Mouse (Mus musculus) kidney, adult 2 months (tissue): ENCODE measurements around the gene Ascc1. TPM values are rescaled to one million over a fixed set of nuclear protein-coding genes. Genes with fewer than 3 reads are reported as not detected.
A peak's percentile ranks its signal among the peaks of the same experiment; 100 is the strongest.

Experiments used
- DNase-seq: peaks from one replicate; pipeline ENCODE4 v3.0.0; 2021
- H3K27ac ChIP-seq: fragments of 200-500 bp; 2 replicates; pipeline ENCODE4 v1.5.1; 2012; ENCODE audit warnings: low read depth, low read length, control low read depth, inconsistent platforms; ENCODE audit not compliant: insufficient read depth
- H3K27me3 ChIP-seq: fragments of 200-500 bp; replicated peaks from 2 replicates; pipeline ENCODE4 v1.6.1; 2012; ENCODE audit warnings: mild to moderate bottlenecking, moderate library complexity, low read length, inconsistent platforms; ENCODE audit not compliant: control insufficient read depth, insufficient read depth
- H3K36me3 ChIP-seq: fragments of 200-500 bp; 2 replicates; pipeline ENCODE4 v1.6.1; 2012; ENCODE audit warnings: mild to moderate bottlenecking, moderate library complexity, low read length, inconsistent platforms; ENCODE audit not compliant: control insufficient read depth, insufficient read depth
- H3K4me1 ChIP-seq: fragments of 200-500 bp; 2 replicates; pipeline ENCODE4 v1.6.1; 2011; ENCODE audit warnings: low read length; ENCODE audit not compliant: control insufficient read depth, insufficient read depth
- H3K4me3 ChIP-seq: fragments of 200-500 bp; 2 replicates; pipeline ENCODE4 v1.5.1; 2011; ENCODE audit warnings: mild to moderate bottlenecking, low read depth, low read length, control low read depth; ENCODE audit not compliant: insufficient read depth
- CTCF ChIP-seq: fragments of 200-500 bp; conservative IDR thresholded peaks from 2 replicates; pipeline ENCODE4 v1.5.1; 2011; ENCODE audit warnings: low read depth, mild to moderate bottlenecking, control low read depth, low read length, moderate library complexity, mixed read lengths; ENCODE audit not compliant: insufficient read depth, insufficient read length
- POLR2A ChIP-seq: fragments of 200-500 bp; IDR thresholded peaks from one replicate; pipeline ENCODE4 v1.6.1; 2011; ENCODE audit warnings: low read depth, low read length, control low read depth
- WGBS: fragments of 180-500 bp; shearing (Covaris S2); methylation state at CpG from one replicate; pipeline ENCODE4 v1.1.7; 2018; 5-methylcytosine and 5-hydroxymethylcytosine counted together
- polyA plus RNA-seq: library from polyadenylated mRNA; depleted of rRNA; stranded (reverse); fragments of >200 nt; gene quantifications from 2 replicates; pipeline ENCODE4 v1.2.3, GENCODE M21; 2012

Gene Ascc1
- polyA plus RNA-seq, 1 experiment: 132 TPM

DNA sequence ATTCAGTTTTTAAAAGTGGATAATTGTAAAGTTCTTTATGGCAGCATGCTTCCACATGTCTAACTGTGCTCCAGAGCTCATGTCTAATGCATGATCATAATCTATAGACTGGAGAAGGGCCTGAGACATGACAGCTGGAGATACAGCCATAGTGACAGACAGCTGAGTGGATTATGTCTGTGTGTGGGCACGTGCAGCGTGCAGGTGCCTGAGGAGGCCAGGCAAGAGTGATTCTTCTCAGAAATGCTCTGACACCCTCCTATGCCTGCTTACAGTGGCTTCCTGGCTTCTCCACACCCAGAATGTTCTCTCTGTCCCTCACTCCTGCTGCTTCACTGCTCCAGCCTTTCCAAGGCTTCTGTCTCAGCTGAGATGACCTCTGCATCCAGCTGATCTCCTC lies 91.1 kb downstream of the Ascc1 start:
- Histone ChIP-seq H3K36me3 (no peaks in the 10 kb centered on the region; the same call in 1 of the 2 replicates), H3K27ac (no peak overlapping the region), H3K27me3 (no peaks in the 10 kb centered on the region), H3K4me3 (no peak overlapping the region), H3K4me1 (no peaks in the 10 kb centered on the region)
- TF ChIP-seq CTCF (no peak), POLR2A (no peak)
- 93% methylated on average over 2 of the region's 2 CpGs for WGBS
- DNase-seq: no peak

DNA sequence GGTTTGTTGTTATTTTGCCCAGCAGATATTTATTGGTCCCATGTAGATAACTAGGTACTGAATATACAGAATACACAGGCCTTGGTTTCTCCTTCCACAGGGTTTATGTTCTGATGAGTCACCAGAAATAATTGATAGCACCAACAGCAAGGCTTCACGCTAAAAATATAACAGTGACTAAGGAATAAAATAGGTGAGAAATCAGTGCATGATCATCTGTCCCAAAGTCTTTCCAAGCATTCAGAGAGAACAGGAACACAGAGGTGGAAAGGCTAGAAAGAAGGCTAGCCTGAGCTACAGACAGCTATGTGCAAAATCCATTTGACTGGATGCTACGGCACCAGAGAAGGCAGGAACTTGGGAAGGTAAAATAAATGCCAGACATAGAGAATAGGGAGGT lies 93.0 kb downstream of the Ascc1 start:
- no peak for DNase-seq
- no peak overlapping the region for H3K27ac ChIP-seq
- TF ChIP-seq POLR2A: no peak
- no peak for TF ChIP-seq CTCF
- WGBS: 85% methylated on average over 2 of the region's 2 CpGs
- no peaks in the 10 kb centered on the region; the same call in 1 of the 2 replicates for H3K36me3 ChIP-seq
- no peak overlapping the region for H3K4me3 ChIP-seq
- H3K4me1 ChIP-seq: no peaks in the 10 kb centered on the region
- no peaks in the 10 kb centered on the region for H3K27me3 ChIP-seq

- 71% methylated on average over 1 of the region's 1 CpGs for WGBS
- H3K4me3 ChIP-seq: no peak overlapping the region
- H3K27ac ChIP-seq: no peak overlapping the region
- H3K36me3 ChIP-seq: no peaks in the 10 kb centered on the region; the same call in 1 of the 2 replicates
- H3K27me3 ChIP-seq: no peaks in the 10 kb centered on the region
- DNase-seq: no peak
- H3K4me1 ChIP-seq: no peaks in the 10 kb centered on the region
- TF ChIP-seq CTCF: no peak
Observed at GRCm38 (mm10) chr10:60096302-60096701, 93.7 kb downstream of the Ascc1 start.

- WGBS: 90% methylated on average over 9 of the region's 9 CpGs
Observed at GRCm38 (mm10) chr10:60097146-60097545, 94.5 kb downstream of the Ascc1 start.

GRCm38 (mm10) chr10:60097774-60098173 lies 95.2 kb downstream of the Ascc1 start:
- Histone ChIP-seq H3K27me3 (no peaks in the 10 kb centered on the region), H3K4me1 (no peaks in the 10 kb centered on the region), H3K4me3 (no peak overlapping the region), H3K27ac (no peak overlapping the region), H3K36me3 (no peaks in the 10 kb centered on the region; the same call in 1 of the 2 replicates)
- WGBS: 79% methylated on average over 5 of the region's 5 CpGs
- TF ChIP-seq POLR2A (no peak), CTCF (no peak)
- DNase-seq: no peak

More at GRCm38 (mm10) chr10:60097146-60097545, 94.5 kb downstream of the Ascc1 start:
- TF ChIP-seq POLR2A (no peak), CTCF (no peak)
- DNase-seq: no peak
- Histone ChIP-seq H3K36me3 (no peaks in the 10 kb centered on the region; the same call in 1 of the 2 replicates), H3K27me3 (no peaks in the 10 kb centered on the region), H3K4me3 (no peak overlapping the region), H3K4me1 (no peaks in the 10 kb centered on the region), H3K27ac (no peak overlapping the region)

DNA sequence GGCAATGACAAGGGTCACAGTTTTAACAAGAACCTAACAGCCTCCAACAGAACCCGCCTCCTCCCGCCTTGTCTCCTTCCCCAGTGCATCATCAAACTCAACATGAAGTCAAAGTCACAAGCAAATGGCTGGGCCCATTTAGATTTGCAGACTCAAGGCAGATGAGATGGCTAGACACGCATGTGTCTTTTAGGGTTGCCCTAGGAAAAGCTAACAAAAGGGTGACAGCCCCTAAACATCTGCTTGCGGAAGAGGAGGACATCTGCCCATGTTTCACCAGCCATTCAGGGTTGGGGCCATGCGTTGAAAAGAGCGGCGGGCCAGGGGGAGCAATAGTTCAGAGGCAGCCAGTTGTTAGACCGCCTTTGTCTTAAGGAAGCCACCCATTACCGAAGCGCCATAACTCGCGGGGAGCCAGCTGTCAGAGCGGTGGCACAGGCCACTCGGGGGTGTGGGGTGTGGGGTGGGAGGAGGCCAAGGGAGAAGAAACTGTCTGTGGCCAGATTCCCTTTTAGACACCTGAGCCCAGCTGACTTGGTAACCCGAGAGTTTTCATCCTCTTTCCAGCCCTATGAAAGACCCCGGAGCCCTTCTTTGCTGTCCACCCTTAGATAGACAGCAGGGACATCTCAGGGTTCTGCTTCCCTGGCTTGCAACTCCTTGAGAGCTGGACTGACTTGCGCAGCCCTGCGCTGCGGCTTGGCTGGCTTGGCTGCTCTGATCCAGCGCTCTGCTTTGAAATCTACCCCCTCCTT lies 103.0 kb downstream of the Ascc1 start:
- Histone ChIP-seq H3K4me3 (no peak overlapping the region), H3K4me1 (no peaks in the 10 kb centered on the region), H3K27ac (no peak overlapping the region), H3K27me3 (no peaks in the 10 kb centered on the region; the same call in 1 of the 2 replicates), H3K36me3 (no peaks in the 10 kb centered on the region)
- TF ChIP-seq POLR2A: no peak
- TF ChIP-seq CTCF: no peak
- 51% methylated on average over 20 of the region's 20 CpGs for WGBS
- DNase-seq: no peak

DNA sequence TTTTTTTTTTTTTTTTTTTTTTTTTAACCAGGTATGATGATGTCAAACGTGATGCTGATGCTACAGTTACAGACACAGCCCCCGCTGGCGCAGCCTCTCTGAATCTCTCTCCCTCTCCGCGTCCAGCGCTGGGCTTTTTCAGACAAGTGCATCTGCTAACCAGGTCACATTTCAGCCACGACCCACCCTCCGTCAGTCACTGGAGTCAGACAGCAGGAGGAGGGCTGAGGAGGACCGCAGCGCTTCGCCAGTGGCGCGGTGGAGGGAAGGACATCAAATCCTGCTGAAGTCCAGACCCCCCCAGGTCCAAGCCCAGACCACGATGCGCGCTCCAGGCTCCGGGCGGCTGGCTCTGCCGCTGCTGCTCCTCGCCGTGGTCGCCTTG lies 103.5 kb downstream of the Ascc1 start, which contains the start of gene Spock2:
Spock2 (plus strand) TSS at position 74 of the 385 bp plus-strand sequence.
- H3K27me3 ChIP-seq: no peaks in the 10 kb centered on the region; the same call in 1 of the 2 replicates
- H3K4me3 ChIP-seq: peak within 1 kb of the TSS; percentile 46
- TF ChIP-seq CTCF: no peak
- TF ChIP-seq POLR2A: no peak
- no peaks in the 10 kb centered on the region for H3K36me3 ChIP-seq
- DNase-seq: no peak
- 3% methylated on average over 22 of the region's 22 CpGs for WGBS
- no peak within 1 kb of the TSS for H3K27ac ChIP-seq
- H3K4me1 ChIP-seq: no peaks in the 10 kb centered on the region
